Comparison of ENCODE assay signal across 28 mouse cellular contexts in genomic region chr6:41621241-41621990, GRCm38 (mm10). TPM values are rescaled to one million over a fixed set of nuclear protein-coding genes. Genes with fewer than 3 reads are reported as not detected.
DNase-seq lines count a peak whose midpoint lies in the region; ATAC-seq and TF ChIP-seq lines count a peak whose summit lies in the region.
"Had no signal": no experiment of that assay in that cellular context is flagged by ENCODE, and none has a peak within 500 bp of the region (broad histone marks: within the 10 kb centered on the region; RNA-seq: fewer than 3 reads in every experiment).

No protein-coding gene starts in this region.

- ATAC-seq in midbrain, embryonic 11.5 days (ENCODE audit: low FRiP score): no peak
- no peak for ATAC-seq in midbrain, postnatal 0 days (ENCODE audit: low FRiP score)
- no peak for ATAC-seq in forebrain, embryonic 11.5 days (replicated peaks; ENCODE audit: low FRiP score)
- ATAC-seq in neural tube, embryonic 15.5 days (ENCODE audit: low FRiP score): no peak
- ATAC-seq: CD4-positive, CD25-positive, alpha-beta regulatory T cell, adult 4 months; forebrain, embryonic 13.5 days; forebrain, embryonic 15.5 days; forebrain, postnatal 0 days had no signal

- in situ Hi-C loops in CH12.LX (cut with MboI; ENCODE audit: low pct_ligation_motif_present, low pct_unique_long_range_greater_than_20kb, low sequenced_read_pairs): no loop called here

- dilution Hi-C loops in CH12.LX (cut with MboI; ENCODE audit: extremely low pct_ligation_motif_present, extremely low pct_unique_long_range_greater_than_20kb, low sequenced_read_pairs): no loop called here

- H3K36me3 ChIP-seq in midbrain, embryonic 11.5 days (ENCODE audit: control insufficient read depth, insufficient read depth, low read length): no peaks in the 10 kb centered on the region
- peaks cover 28% of the 10 kb centered on the region for H3K36me3 ChIP-seq in midbrain, postnatal 0 days (ENCODE audit: insufficient read depth, low read length)
- no peaks in the 10 kb centered on the region for H3K36me3 ChIP-seq in CH12.LX (replicated peaks in 1 of 2; ENCODE audit: control insufficient read depth in 1 of 2, insufficient read depth in 1 of 2, low read length in 1 of 2)
- H3K36me3 ChIP-seq in splenic B cell, adult 2 months (ENCODE audit: control insufficient read depth, insufficient read depth, low read length, poor library complexity, severe bottlenecking): no peaks in the 10 kb centered on the region
- H3K36me3 ChIP-seq in forebrain, embryonic 11.5 days (ENCODE audit: control insufficient read depth, insufficient read depth, low read length): no peaks in the 10 kb centered on the region; the same call in 1 of the 2 replicates
- H3K36me3 ChIP-seq in neural tube, embryonic 15.5 days: peaks cover 37% of the 10 kb centered on the region

- H3K4me2 ChIP-seq in midbrain, embryonic 11.5 days: no peak overlapping the region
- H3K4me2 ChIP-seq in midbrain, postnatal 0 days (ENCODE audit: low read depth, low read length, poor library complexity, severe bottlenecking): no peak overlapping the region
- H3K4me2 ChIP-seq in CH12.LX (ENCODE audit: insufficient read depth, low read depth, poor library complexity, severe bottlenecking): no peak overlapping the region
- no peak overlapping the region for H3K4me2 ChIP-seq in forebrain, embryonic 11.5 days (ENCODE audit: low read depth, low read length, severe bottlenecking)
- no peak overlapping the region for H3K4me2 ChIP-seq in neural tube, embryonic 15.5 days
- H3K4me2 ChIP-seq: embryonic facial prominence, embryonic 12.5 days; forebrain, embryonic 13.5 days; forebrain, embryonic 15.5 days had no signal

- H3K27ac ChIP-seq in midbrain, embryonic 11.5 days (ENCODE audit: low read depth, low read length): no peak overlapping the region
- no peak overlapping the region for H3K27ac ChIP-seq in midbrain, postnatal 0 days (ENCODE audit: low read depth, low read length)
- no peak overlapping the region for H3K27ac ChIP-seq in CH12.LX (ENCODE audit: insufficient read depth, low read depth)
- H3K27ac ChIP-seq in forebrain, embryonic 11.5 days (ENCODE audit: low read depth, low read length): no peak overlapping the region
- no peak overlapping the region for H3K27ac ChIP-seq in neural tube, embryonic 15.5 days (replicated peaks)
- H3K27ac ChIP-seq: embryonic facial prominence, embryonic 10.5 days; embryonic facial prominence, embryonic 12.5 days; forebrain, embryonic 10.5 days; forebrain, embryonic 13.5 days; forebrain, embryonic 15.5 days had no signal

- no peaks in the 10 kb centered on the region for H3K27me3 ChIP-seq in midbrain, embryonic 11.5 days (ENCODE audit: control insufficient read depth, insufficient read depth, low read length)
- H3K27me3 ChIP-seq in midbrain, postnatal 0 days (ENCODE audit: insufficient read depth, low read length): no peaks in the 10 kb centered on the region
- no peaks in the 10 kb centered on the region for H3K27me3 ChIP-seq in CH12.LX (replicated peaks)
- no peaks in the 10 kb centered on the region for H3K27me3 ChIP-seq in splenic B cell, adult 2 months (ENCODE audit: control insufficient read depth, insufficient read depth, low read length, poor library complexity, severe bottlenecking)
- no peaks in the 10 kb centered on the region for H3K27me3 ChIP-seq in forebrain, embryonic 11.5 days (ENCODE audit: control insufficient read depth, insufficient read depth, low read length)
- H3K27me3 ChIP-seq in neural tube, embryonic 15.5 days (replicated peaks): no peaks in the 10 kb centered on the region
- H3K27me3 ChIP-seq: embryonic facial prominence, embryonic 12.5 days; forebrain, embryonic 13.5 days; forebrain, embryonic 15.5 days had no signal

- DNase-seq in midbrain, embryonic 11.5 days (ENCODE audit: low spot score, missing footprints): peak; percentile 76
- DNase-seq in midbrain, postnatal 0 days (ENCODE audit: low spot score): no peak
- peak; percentile 36 to 38 for DNase-seq in B cell, adult 2 months
- peak; percentile 59 for DNase-seq in CH12.LX (ENCODE audit: extremely low read depth)
- peak; percentile 8 for DNase-seq in splenic B cell, adult 2 months (ENCODE audit: low read depth, low spot score)
- no peak for DNase-seq in forebrain, embryonic 11.5 days (ENCODE audit: low spot score)
- DNase-seq: adrenal gland, adult 2 months; adrenal gland, postnatal 10 days; adrenal gland, postnatal 25 days; cerebellum, adult 11 months; cerebellum, adult 18-20 months; cerebellum, adult 8-10 months; cerebellum, adult 9-11 months; cerebellum, postnatal 14 days; cerebellum, postnatal 36 days; forebrain, postnatal 0 days had no signal

- H3K4me1 ChIP-seq in midbrain, embryonic 11.5 days (ENCODE audit: control insufficient read depth, insufficient read depth, low read length): no peaks in the 10 kb centered on the region
- no peaks in the 10 kb centered on the region for H3K4me1 ChIP-seq in midbrain, postnatal 0 days (ENCODE audit: insufficient read depth, low read length)
- peaks cover 0 to 14% of the 10 kb centered on the region in 2 experiments; a peak in 2 of 4 replicates for H3K4me1 ChIP-seq in CH12.LX (ENCODE audit: control insufficient read depth in 1 of 2, insufficient read depth in 2 of 2)
- no peaks in the 10 kb centered on the region for H3K4me1 ChIP-seq in forebrain, embryonic 11.5 days (replicated peaks; ENCODE audit: control insufficient read depth, insufficient read depth, low read length)
- no peaks in the 10 kb centered on the region for H3K4me1 ChIP-seq in neural tube, embryonic 15.5 days
- H3K4me1 ChIP-seq: embryonic facial prominence, embryonic 10.5 days; embryonic facial prominence, embryonic 12.5 days; forebrain, embryonic 10.5 days; forebrain, embryonic 13.5 days; forebrain, embryonic 15.5 days had no signal

- no peaks in the 10 kb centered on the region for H3K79me2 ChIP-seq in CH12.LX (replicated peaks; ENCODE audit: control insufficient read depth, extremely low read depth, insufficient read depth, poor library complexity, severe bottlenecking)

- TF ChIP-seq EP300 in CH12.LX (IDR thresholded peaks at IDR 0.05; ENCODE audit: low read length): peak; percentile 43; the same call in 1 of the 2 replicates

- 93% methylated on average over 12 of the region's 12 CpGs for WGBS in midbrain, embryonic 11.5 days
- 93% methylated on average over 12 of the region's 12 CpGs for WGBS in midbrain, postnatal 0 days
- WGBS in forebrain, embryonic 11.5 days: 89% methylated on average over 12 of the region's 12 CpGs
- WGBS in neural tube, embryonic 15.5 days: 93% methylated on average over 12 of the region's 12 CpGs

- no peak for TF ChIP-seq RAD21 in CH12.LX (IDR thresholded peaks at IDR 0.05; ENCODE audit: low read depth, low read length)

- no peak for TF ChIP-seq CTCF in midbrain, postnatal 0 days (IDR thresholded peaks at IDR 0.05)
- TF ChIP-seq CTCF in CH12.LX (conservative IDR thresholded peaks at IDR 0.05 in 1 of 2, IDR thresholded peaks at IDR 0.05 in 1 of 2; ENCODE audit: low read depth in 2 of 2, low read length in 2 of 2): no peak

- no peak overlapping the region for H3K4me3 ChIP-seq in midbrain, embryonic 11.5 days (ENCODE audit: low read depth, low read length)
- no peak overlapping the region for H3K4me3 ChIP-seq in midbrain, postnatal 0 days (ENCODE audit: low read depth, low read length)
- no peak overlapping the region for H3K4me3 ChIP-seq in CH12.LX (replicated peaks in 1 of 3; ENCODE audit: low read depth in 2 of 3, low read length in 2 of 3, poor library complexity in 1 of 3)
- H3K4me3 ChIP-seq in forebrain, embryonic 11.5 days (ENCODE audit: low read depth, low read length): no peak overlapping the region
- H3K4me3 ChIP-seq in neural tube, embryonic 15.5 days (replicated peaks): no peak overlapping the region
- H3K4me3 ChIP-seq: embryonic facial prominence, embryonic 10.5 days; embryonic facial prominence, embryonic 12.5 days; erythroblast, embryonic 14.5 days; forebrain, embryonic 10.5 days; forebrain, embryonic 13.5 days; forebrain, embryonic 15.5 days had no signal

- no peak for TF ChIP-seq POLR2A in CH12.LX (IDR thresholded peaks at IDR 0.05; ENCODE audit: low read depth, low read length)

- no peaks in the 10 kb centered on the region for H3K9me3 ChIP-seq in midbrain, embryonic 11.5 days (ENCODE audit: control insufficient read depth, low read length)
- no peaks in the 10 kb centered on the region for H3K9me3 ChIP-seq in midbrain, postnatal 0 days (ENCODE audit: low read length)
- H3K9me3 ChIP-seq in CH12.LX (replicated peaks; ENCODE audit: low read length): no peaks in the 10 kb centered on the region
- H3K9me3 ChIP-seq in forebrain, embryonic 11.5 days (ENCODE audit: control insufficient read depth, low read length): no peaks in the 10 kb centered on the region
- no peaks in the 10 kb centered on the region for H3K9me3 ChIP-seq in neural tube, embryonic 15.5 days (replicated peaks)
- H3K9me3 ChIP-seq: embryonic facial prominence, embryonic 10.5 days; embryonic facial prominence, embryonic 12.5 days; forebrain, embryonic 10.5 days; forebrain, embryonic 13.5 days; forebrain, embryonic 15.5 days had no signal

- H3K9ac ChIP-seq in midbrain, embryonic 11.5 days (ENCODE audit: low read length): no peak overlapping the region
- H3K9ac ChIP-seq in midbrain, postnatal 0 days (replicated peaks; ENCODE audit: low read length, poor library complexity, severe bottlenecking): no peak overlapping the region
- H3K9ac ChIP-seq in CH12.LX (ENCODE audit: insufficient read depth, low read depth): no peak overlapping the region
- H3K9ac ChIP-seq in forebrain, embryonic 11.5 days (ENCODE audit: low read length): no peak overlapping the region
- no peak overlapping the region for H3K9ac ChIP-seq in neural tube, embryonic 15.5 days (replicated peaks)
- H3K9ac ChIP-seq: embryonic facial prominence, embryonic 12.5 days; forebrain, embryonic 13.5 days; forebrain, embryonic 15.5 days; forebrain, postnatal 0 days had no signal

RNA-seq across cellular contexts. Expression of gene Trpv6, which starts 14.8 kb away (rescaled TPM):
- polyA plus RNA-seq in midbrain, embryonic 11.5 days (2014; fragmentation: Nextera tagmentation; extraction: Ambion mirVana): 0.26 and 0.27 TPM in 2 replicates
- total RNA-seq in midbrain, postnatal 0 days (2014; rRNA removed): 0.33 TPM in 1 of 2 replicates, not detected in the other
- 0.78 and 0.80 TPM in 2 replicates for polyA plus RNA-seq in midbrain, postnatal 0 days (2015; fragmentation: Nextera tagmentation; extraction: Ambion mirVana)
- not detected in 2 replicates for total RNA-seq in CH12.LX (2012; rRNA removed)
- total RNA-seq in CH12.LX (2014; rRNA removed): not detected in 2 replicates
- not detected in 2 replicates for polyA plus RNA-seq in CH12.LX (2012; ENCODE audit: insufficient read length, low read depth)
- 0.12 and 0.27 TPM in 2 replicates for polyA plus RNA-seq in forebrain, embryonic 11.5 days (2014; fragmentation: Nextera tagmentation; extraction: Ambion mirVana)
- polyA plus RNA-seq in neural tube, embryonic 15.5 days (2015; fragmentation: Nextera tagmentation; extraction: Ambion mirVana): 0.84 and 1.0 TPM in 2 replicates
- total RNA-seq: adrenal gland, adult 2 months; adrenal gland, postnatal 10 days; adrenal gland, postnatal 25 days; forebrain, postnatal 0 days; MEL had no signal
- polyA plus RNA-seq: adrenal gland, adult 2 months had no signal

RNA-seq across cellular contexts. Expression of gene Ephb6, which starts 16.1 kb away (rescaled TPM):
- polyA plus RNA-seq in midbrain, embryonic 11.5 days (2014; fragmentation: Nextera tagmentation; extraction: Ambion mirVana): 9.9 and 10.7 TPM in 2 replicates
- 60.1 and 70.3 TPM in 2 replicates for total RNA-seq in midbrain, postnatal 0 days (2014; rRNA removed)
- 32.0 and 39.1 TPM in 2 replicates for polyA plus RNA-seq in midbrain, postnatal 0 days (2015; fragmentation: Nextera tagmentation; extraction: Ambion mirVana)
- total RNA-seq in CH12.LX (2012; rRNA removed): 0.04 TPM in 1 of 2 replicates, not detected in the other
- not detected in 2 replicates for total RNA-seq in CH12.LX (2014; rRNA removed)
- polyA plus RNA-seq in CH12.LX (2012; ENCODE audit: insufficient read length, low read depth): not detected in 2 replicates
- polyA plus RNA-seq in forebrain, embryonic 11.5 days (2014; fragmentation: Nextera tagmentation; extraction: Ambion mirVana): 14.4 and 16.2 TPM in 2 replicates
- 38.0 and 46.7 TPM in 2 replicates for polyA plus RNA-seq in neural tube, embryonic 15.5 days (2015; fragmentation: Nextera tagmentation; extraction: Ambion mirVana)

RNA-seq across cellular contexts. Expression of gene Trpv5, which starts 59.2 kb away (rescaled TPM):
- not detected in 2 replicates for polyA plus RNA-seq in midbrain, embryonic 11.5 days (2014; fragmentation: Nextera tagmentation; extraction: Ambion mirVana)
- total RNA-seq in midbrain, postnatal 0 days (2014; rRNA removed): not detected in 2 replicates
- polyA plus RNA-seq in midbrain, postnatal 0 days (2015; fragmentation: Nextera tagmentation; extraction: Ambion mirVana): not detected in 2 replicates
- total RNA-seq in CH12.LX (2012; rRNA removed) (not detected in 2 replicates), CH12.LX (2014; rRNA removed) (not detected in 2 replicates)
- not detected in 2 replicates for polyA plus RNA-seq in CH12.LX (2012; ENCODE audit: insufficient read length, low read depth)
- polyA plus RNA-seq in forebrain, embryonic 11.5 days (2014; fragmentation: Nextera tagmentation; extraction: Ambion mirVana): not detected in 2 replicates
- not detected in 2 replicates for polyA plus RNA-seq in neural tube, embryonic 15.5 days (2015; fragmentation: Nextera tagmentation; extraction: Ambion mirVana)
- total RNA-seq: adrenal gland, adult 2 months; adrenal gland, postnatal 10 days; adrenal gland, postnatal 25 days; forebrain, postnatal 0 days had no signal
- polyA plus RNA-seq: adrenal gland, adult 2 months; brain, embryonic 14.5 days; CD4-positive, CD25-positive, alpha-beta regulatory T cell, adult 4 months; cortical plate, adult 2 months; embryonic facial prominence, embryonic 10.5 days; embryonic facial prominence, embryonic 12.5 days; embryonic facial prominence, embryonic 14.5 days; erythroblast, embryonic 14.5 days; forebrain, embryonic 10.5 days; forebrain, embryonic 13.5 days; forebrain, embryonic 15.5 days; forebrain, postnatal 0 days had no signal

Comparison
In these comparisons a context has a peak if more than half of its experiments do, and no peak if none do; other contexts are left out.
1. DNase-seq: peak in midbrain, embryonic 11.5 days (single experiment), B cell, adult 2 months (2 of 2), CH12.LX (single experiment) and splenic B cell, adult 2 months (single experiment); none in midbrain, postnatal 0 days (single experiment) and forebrain, embryonic 11.5 days (single experiment).
2. RNA of gene Ephb6, which starts 16.1 kb away (polyA plus RNA-seq): 38.0 to 46.7 TPM in neural tube, embryonic 15.5 days, 32.0 to 39.1 TPM in midbrain, postnatal 0 days, 14.4 to 16.2 TPM in forebrain, embryonic 11.5 days and 9.9 to 10.7 TPM in midbrain, embryonic 11.5 days; not detected in CH12.LX; every median in the first group is over 10 times any median in the second.